Mouse (Mus musculus): ENCODE results near the gene Mef2a. TPM values are rescaled to one million over a fixed set of nuclear protein-coding genes. Genes with fewer than 3 reads are reported as not detected.

Mef2a gene
- 86.4 TPM for polyA plus RNA-seq (2014; fragmentation: Illumina TruSeq; extraction: RNeasy Lipid Tissue Mini Kit (QIAGEN cat#74804); ENCODE audit: low read depth, low replicate concordance)

DNA sequence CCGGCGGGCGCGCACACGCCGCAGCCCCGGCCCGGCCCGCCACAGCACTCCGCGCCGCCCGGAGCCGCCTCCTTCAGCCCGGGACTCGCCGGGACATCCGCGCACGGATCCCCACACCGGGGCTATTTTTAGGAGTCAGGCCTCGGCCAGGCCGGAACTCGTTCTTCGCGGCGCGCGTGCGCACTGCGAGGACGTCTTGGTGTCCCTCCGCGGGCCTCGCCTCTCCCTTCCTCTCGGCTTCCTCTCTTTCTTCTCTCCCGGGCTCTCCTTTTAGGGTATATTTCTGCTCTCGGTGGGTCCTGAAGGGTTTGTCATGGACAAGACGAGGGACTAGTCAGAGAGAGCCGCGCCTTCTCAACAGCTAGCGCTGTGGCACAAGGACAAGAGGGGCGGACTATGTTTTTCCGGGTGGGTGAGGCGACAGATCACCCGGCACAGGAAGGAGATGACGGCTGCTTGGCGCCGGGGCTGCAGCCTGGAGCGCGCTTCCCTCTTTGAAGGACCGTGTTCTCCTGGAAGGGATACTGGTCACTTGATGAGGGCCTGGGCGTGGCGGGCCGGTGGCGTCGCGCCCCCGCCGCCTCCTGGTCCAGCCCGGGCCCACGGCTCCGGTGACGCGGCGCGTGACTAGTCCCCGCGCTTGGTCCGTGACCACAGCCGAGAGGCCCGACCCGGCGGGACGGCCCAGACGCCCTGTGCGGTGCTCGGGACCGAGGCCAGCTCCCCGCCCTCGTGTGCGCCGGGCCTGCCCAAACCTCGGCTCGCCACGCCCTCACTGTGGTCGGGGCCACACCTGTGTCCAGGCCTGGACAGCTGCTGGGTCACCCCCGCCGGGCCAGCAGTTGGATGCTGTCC is at the start of gene Mef2a:
Mef2a (minus strand) TSS at position 130 of the 855 bp plus-strand sequence.

DNA sequence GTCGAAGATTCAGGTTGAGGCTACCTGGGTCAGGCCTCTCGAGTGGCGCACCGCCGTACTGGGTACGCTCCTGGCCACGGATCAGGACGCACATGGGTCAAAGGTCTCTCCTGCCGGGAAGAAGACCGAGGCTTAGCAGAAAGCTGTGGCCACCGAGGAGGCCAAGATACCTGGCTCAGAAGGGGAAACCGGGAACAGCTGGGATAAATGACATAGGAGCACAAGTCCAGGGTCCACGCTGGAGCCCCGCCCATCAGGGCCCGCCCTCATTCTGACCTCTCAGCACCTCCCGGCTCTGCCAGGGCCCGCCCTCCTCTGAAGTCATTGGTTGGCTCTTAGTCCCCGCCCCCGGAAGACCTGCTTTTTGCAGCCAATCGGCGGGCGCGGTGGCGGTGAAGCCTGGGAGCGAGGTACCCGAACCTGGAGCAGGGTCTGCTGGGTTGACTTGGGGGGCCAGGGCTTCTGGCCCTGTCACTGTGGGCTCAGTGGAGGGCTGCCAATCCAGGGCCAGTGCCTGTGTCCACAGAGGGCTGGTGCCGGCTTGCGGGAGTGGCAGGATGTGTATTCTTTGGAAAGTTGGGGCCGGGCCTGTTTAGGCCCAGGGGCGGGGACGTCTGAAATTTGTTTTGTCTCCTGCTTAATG is 150.3 kb downstream of the Mef2a start, which contains the start of gene Lysmd4:
Lysmd4 (plus strand) TSS at position 325 of the 643 bp plus-strand sequence.

Other genes with a start within 250 kb of the Mef2a start
- gene Lysmd4, start 150.3 kb downstream of the Mef2a start, polyA plus RNA-seq (2014; fragmentation: Illumina TruSeq; extraction: RNeasy Lipid Tissue Mini Kit (QIAGEN cat#74804); ENCODE audit: low read depth, low replicate concordance) = 6.6 TPM